Mouse (Mus musculus) lung, adult 2 months (tissue): Measurements from ENCODE around the gene Plbd2. TPM values are rescaled to one million over a fixed set of nuclear protein-coding genes. Genes with fewer than 3 reads are reported as not detected.
A peak's percentile ranks its signal among the peaks of the same experiment; 100 is the strongest.

Experiments
- DNase-seq: peaks from one replicate; pipeline ENCODE4 v3.0.0; 2022
- H3K4me1 ChIP-seq: fragments of 200-500 bp; 2 replicates; pipeline ENCODE4 v1.6.1; 2011; ENCODE audit warnings: low read length; ENCODE audit not compliant: control insufficient read depth, insufficient read depth
- H3K4me3 ChIP-seq: fragments of 200-500 bp; replicated peaks from 2 replicates; pipeline ENCODE3; 2011; ENCODE audit warnings: low read depth, mild to moderate bottlenecking, control low read depth, low read length; ENCODE audit errors: extremely low read depth
- CTCF ChIP-seq: fragments of 200-500 bp; IDR thresholded peaks from 2 replicates; pipeline ENCODE4 v1.5.1; 2011; ENCODE audit warnings: mild to moderate bottlenecking, low read length, control low read depth; ENCODE audit not compliant: insufficient read depth
- POLR2A ChIP-seq: fragments of 200-500 bp; IDR thresholded peaks from 2 replicates; pipeline ENCODE4 v1.6.1; 2011; ENCODE audit warnings: low read depth, mild to moderate bottlenecking, control low read depth, low read length, borderline replicate concordance; ENCODE audit errors: extremely low read depth
- WGBS: fragments of 180-500 bp; shearing (Covaris S2); methylation state at CpG from one replicate; pipeline ENCODE4 v1.1.7; 2018; 5-methylcytosine and 5-hydroxymethylcytosine counted together
- polyA plus RNA-seq: library from polyadenylated mRNA; depleted of rRNA; stranded (reverse); fragments of >200 nt; gene quantifications from 2 replicates; pipeline ENCODE4 v1.2.3, GENCODE M21; 2012

The Plbd2 gene
- polyA plus RNA-seq, 1 experiment: 40.0 TPM

DNA sequence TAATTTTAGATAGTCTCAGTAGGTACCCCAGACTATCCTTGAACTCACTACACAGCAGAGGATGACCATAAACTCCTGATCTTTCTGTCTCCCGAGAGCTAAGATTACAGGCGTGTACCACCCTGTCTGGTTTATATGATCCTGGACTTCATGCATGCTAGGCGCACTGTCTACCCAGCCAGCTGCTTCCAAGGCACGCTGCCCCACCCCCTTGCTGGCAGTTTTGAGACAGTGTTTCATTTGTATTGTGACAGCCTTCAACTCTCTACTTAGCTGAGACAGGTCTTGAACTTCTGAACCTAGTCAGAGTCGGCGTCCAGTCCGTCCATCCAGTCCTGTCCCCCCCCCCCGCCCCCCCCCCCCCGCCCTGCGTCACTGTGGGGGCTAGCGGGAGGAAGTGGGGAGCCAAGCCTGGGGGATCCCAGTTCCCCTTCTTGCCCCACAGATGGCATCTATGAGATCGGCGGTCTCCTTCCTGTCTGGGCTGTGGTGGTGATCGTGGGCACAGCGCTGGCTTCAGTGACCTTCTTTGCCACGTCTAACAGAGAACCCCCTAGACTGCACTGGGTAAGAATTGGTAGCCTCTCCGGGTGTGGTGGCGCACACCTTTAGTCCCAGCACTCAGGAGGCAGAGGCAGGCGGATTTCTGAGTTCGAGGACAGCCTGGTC is 24.0 kb upstream of the Plbd2 start:
- no peak for DNase-seq
- TF ChIP-seq CTCF (no peak), POLR2A (no peak)
- WGBS: 76% methylated on average over 17 of the region's 20 CpGs
- no peaks in the 10 kb centered on the region for H3K4me1 ChIP-seq
- no peak overlapping the region for H3K4me3 ChIP-seq

DNA sequence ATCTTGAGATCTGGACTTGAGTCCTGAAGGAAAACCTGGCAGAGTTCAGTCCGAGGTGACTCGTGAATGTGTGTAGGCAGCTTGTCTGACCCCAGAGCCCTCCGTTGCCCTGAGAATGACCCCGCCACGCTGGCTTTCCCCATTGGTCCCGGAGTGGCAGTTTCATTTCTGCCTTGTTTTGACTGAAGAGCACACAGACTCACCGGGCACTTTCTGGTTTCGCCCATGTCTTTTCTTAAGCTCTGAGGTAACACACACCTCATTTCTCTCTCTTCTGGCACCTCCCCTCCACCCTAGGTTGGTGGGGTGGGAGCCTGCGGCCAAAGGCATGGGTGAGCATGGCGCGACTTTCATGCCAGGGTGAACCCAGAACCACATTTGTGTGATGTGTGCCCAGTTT is 22.9 kb upstream of the Plbd2 start:
- WGBS: 62% methylated on average over 11 of the region's 11 CpGs
- H3K4me1 ChIP-seq: no peaks in the 10 kb centered on the region
- DNase-seq: no peak
- no peak overlapping the region for H3K4me3 ChIP-seq
- TF ChIP-seq POLR2A: no peak
- no peak for TF ChIP-seq CTCF

DNA sequence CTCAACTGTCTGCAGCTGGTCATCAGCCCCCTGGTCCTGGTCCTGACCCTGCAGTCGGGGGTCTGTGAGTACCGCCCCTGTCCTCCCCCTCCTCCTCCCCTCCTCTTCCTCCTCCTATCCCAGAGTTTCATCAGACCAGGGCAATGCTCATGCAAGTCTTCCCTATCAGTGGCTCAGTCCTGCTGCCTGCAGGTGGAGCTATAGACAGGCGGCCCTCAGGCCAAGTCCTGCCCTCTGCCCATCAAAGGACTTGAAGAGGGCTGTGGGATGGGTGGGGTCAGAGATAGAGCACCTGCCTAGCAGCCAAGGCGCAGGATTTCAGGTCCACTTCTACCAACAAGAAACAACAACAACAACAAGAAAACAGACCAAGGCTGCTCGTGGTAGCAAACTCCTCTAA is 22.3 kb upstream of the Plbd2 start:
- 46% methylated on average over 5 of the region's 5 CpGs for WGBS
- TF ChIP-seq CTCF (peak; percentile 44), POLR2A (no peak)

DNA sequence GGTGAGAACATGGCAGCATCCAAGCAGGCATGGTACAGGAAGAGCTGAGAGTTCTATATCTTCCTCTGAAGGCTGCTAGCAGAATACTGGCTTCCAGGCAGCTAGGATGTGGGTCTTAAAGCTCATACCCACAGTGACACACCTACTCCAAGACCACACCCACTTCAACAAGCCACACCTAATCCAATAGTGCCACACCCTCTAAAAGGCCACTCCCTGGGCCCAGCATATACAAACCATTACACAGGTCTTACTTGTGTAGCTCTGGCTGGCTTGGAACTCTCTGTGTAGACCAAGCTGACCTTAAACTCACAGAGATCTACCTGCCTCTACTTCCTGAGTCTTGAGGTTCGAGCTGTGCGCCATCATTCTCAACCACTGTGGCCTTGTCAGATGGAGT is 21.3 kb upstream of the Plbd2 start:
- WGBS: 96% methylated on average over 2 of the region's 2 CpGs
- H3K4me3 ChIP-seq: no peak overlapping the region
- no peaks in the 10 kb centered on the region for H3K4me1 ChIP-seq
- TF ChIP-seq POLR2A (no peak), CTCF (no peak)
- no peak for DNase-seq

More for the DNA sequence above, 22.3 kb upstream of the Plbd2 start:
- DNase-seq: no peak
- Histone ChIP-seq H3K4me3 (no peak overlapping the region), H3K4me1 (no peaks in the 10 kb centered on the region)

DNA sequence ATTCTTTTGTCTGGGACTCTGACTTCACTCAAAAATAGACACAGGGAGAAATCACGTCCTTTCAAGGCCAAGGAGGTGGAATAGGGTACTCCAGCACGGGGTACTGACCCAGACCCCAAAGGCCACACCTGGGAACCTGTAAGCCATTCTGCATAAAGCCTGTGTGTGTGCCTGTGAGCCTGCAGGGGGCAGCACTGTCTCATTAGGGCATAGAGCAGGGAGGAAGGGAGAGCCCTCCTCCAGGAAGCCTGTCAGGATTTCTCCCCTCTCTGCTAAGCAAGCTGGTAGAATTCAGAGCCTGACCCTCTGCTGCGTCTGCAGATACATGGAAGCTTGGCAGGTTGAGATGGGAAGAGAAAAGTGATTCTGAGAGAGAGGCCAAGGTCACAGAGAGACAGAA is 19.2 kb upstream of the Plbd2 start:
- peaks cover 2% of the 10 kb centered on the region; the same call in 1 of the 2 replicates for H3K4me1 ChIP-seq
- no peak for DNase-seq
- TF ChIP-seq POLR2A (no peak), CTCF (peak; percentile 72)
- H3K4me3 ChIP-seq: no peak overlapping the region
- 81% methylated on average over 3 of the region's 3 CpGs for WGBS

DNA sequence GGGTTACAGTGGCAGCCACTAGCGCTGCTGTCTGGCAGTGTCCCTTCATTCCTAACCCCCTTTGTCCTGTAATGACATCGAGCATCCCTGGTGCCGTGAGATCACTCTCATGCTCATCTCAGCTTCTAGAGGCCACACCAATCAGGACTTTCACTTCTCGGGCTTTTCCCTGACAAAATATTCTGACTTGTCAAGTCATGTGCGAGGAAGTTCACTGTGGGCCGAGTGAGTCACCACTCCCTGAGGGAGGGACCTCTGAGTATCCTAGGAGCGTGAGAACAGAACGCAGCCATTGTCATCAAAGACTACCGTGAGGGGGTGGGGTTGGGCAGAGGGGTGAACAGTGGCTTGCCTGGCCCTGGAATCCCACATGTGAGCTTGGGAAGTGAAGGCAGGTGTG is 14.1 kb upstream of the Plbd2 start:
- WGBS: 35% methylated on average over 9 of the region's 9 CpGs
- TF ChIP-seq CTCF (no peak), POLR2A (no peak)
- H3K4me3 ChIP-seq: no peak overlapping the region
- H3K4me1 ChIP-seq: peaks cover 22% of the 10 kb centered on the region
- DNase-seq: no peak

DNA sequence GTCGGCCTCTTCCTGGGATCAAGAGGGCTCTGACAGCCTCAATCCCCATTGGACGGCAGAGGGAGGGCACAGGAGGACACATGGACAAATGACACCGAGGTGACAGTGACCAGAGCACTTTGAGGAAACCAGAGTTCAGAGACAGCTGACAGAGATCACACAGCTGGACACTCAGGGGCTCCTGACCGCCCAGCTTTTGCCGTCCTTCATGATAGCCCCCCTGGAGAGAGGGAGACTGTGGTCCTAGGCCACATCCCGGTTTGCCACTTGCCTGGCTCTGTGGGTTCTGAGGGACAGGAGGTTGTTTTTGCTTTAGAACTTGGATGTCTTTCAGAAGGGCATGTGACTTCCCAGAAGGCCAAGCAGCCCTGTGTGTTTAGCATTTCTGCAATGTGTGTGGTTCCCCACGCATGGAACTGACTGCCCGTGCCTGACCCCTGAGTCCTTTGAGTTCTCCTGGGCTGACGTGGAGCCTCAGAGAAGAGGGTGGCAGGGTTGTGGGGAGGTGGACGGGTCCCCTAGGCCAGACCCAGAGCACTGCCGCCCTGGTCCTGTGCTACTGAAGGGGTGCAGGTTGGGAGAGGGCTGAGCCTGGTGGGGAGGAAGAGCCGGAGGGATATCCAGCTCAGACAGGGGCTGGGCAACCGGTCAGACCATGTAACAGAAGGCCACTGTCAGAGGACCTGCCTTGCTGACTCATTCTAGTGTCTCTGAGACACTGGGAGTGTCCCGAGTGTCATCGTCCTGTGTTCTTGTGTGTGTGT is 13.0 kb upstream of the Plbd2 start:
- DNase-seq: peak; percentile 26
- TF ChIP-seq POLR2A: peak; percentile 56; the same call in 1 of the 2 replicates
- TF ChIP-seq CTCF: no peak
- no peak overlapping the region for H3K4me3 ChIP-seq
- WGBS: 53% methylated on average over 15 of the region's 15 CpGs
- H3K4me1 ChIP-seq: peaks cover 22% of the 10 kb centered on the region

DNA sequence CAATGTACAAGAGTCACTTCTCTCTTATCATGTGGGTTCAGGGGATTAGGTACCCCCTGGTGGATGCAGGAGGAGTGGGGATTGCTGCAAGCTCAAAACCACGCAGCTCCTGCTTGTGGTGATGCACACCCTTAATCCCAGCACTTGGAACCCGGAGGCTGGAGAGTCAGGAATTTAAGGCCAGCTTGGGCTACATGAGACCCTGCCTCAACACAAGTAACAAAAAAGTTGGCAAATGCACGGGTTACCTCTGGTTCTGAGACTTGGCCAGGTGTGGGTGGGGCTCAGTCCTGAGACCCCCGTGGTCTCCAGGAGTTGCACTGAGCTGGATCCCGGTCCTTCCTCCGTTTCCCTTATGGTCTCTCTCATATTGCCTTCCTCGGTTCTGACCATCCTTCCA is 12.0 kb upstream of the Plbd2 start:
- no peak for DNase-seq
- WGBS: 75% methylated on average over 7 of the region's 7 CpGs
- TF ChIP-seq POLR2A (no peak), CTCF (no peak)

DNA sequence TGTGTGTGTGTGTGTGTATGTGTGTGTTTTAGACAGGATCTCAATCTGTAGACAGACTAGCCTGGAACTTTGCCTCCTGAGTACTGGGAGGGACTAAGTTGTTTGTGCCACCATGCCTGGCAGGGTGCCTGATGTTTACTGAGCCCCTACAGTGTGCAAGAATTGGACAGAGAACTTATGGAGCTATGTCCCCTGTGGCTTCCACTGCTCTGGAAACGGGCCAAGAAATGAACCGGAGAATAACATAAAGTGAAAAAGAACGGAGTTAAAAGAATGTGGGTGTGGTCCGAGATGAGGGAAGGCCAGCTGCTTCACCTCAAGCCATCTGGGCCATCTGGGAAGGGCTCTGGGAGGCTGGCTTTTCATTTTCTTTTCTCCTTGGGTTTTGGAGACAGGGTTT is 11.3 kb upstream of the Plbd2 start:
- DNase-seq: no peak
- 20% methylated on average over 4 of the region's 4 CpGs for WGBS
- TF ChIP-seq CTCF (no peak), POLR2A (no peak)
- Histone ChIP-seq H3K4me1 (peaks cover 22% of the 10 kb centered on the region), H3K4me3 (no peak overlapping the region)

More for the DNA sequence above, 12.0 kb upstream of the Plbd2 start:
- peaks cover 22% of the 10 kb centered on the region for H3K4me1 ChIP-seq
- no peak overlapping the region for H3K4me3 ChIP-seq
